Mouse (Mus musculus) small intestine, adult 2 months (tissue): ENCODE data around the gene Asl.

Experiments
- CTCF ChIP-seq: fragments of 200-500 bp; IDR thresholded peaks from 2 replicates; pipeline ENCODE4 v1.5.1; 2012; ENCODE audit warnings: low read depth, mild to moderate bottlenecking, control low read depth, inconsistent platforms, low read length, moderate library complexity, mixed read lengths; ENCODE audit not compliant: insufficient replicate concordance, insufficient read length; ENCODE audit errors: extremely low read depth
- POLR2A ChIP-seq: fragments of 200-500 bp; IDR thresholded peaks from 2 replicates; pipeline ENCODE4 v1.6.1; 2012; ENCODE audit warnings: low read depth, mild to moderate bottlenecking, control low read depth, inconsistent platforms, low read length, moderate library complexity

DNA sequence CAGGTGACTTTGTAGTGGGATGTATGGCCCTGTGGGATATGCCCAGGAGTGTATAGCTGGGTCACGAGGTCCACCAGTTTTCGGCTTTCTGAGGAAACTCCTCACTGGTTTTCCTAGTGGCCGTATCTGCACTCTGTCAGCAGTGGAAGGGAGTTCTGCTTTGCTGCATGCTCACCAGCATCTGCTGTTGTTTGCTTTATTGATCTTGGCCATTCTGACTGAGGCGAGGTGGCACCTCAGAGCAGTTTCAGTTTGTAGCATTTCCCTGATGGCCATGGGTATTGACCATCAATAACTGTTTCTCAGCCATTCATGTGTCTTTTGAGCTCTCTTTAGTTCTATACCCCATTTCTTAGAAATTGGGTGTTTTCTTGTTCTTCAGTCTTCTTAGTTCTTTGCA, 26.6 kb upstream of the Asl start:
- TF ChIP-seq CTCF: no peak
- TF ChIP-seq POLR2A: no peak
